Mouse (Mus musculus) midbrain, embryonic 13.5 days (tissue): ENCODE results near the gene Sept4. TPM values are rescaled to one million over a fixed set of nuclear protein-coding genes. Genes with fewer than 3 reads are reported as not detected.

Source experiments
- ATAC-seq: fragments of 200-750 bp; cut with Nextera tagmentation; 2 replicates; pipeline ENCODE4 v1.8.0; 2017; ENCODE audit warnings: mild to moderate bottlenecking, moderate TSS enrichment, moderate library complexity
- H3K27ac ChIP-seq: fragments of 300-500 bp; sonication (generic); 2 replicates; pipeline ENCODE4 v1.5.1; 2015; ENCODE audit warnings: inconsistent platforms, mild to moderate bottlenecking, moderate library complexity
- H3K27me3 ChIP-seq: fragments of 300-500 bp; sonication (generic); 2 replicates; pipeline ENCODE4 v1.6.1; 2015; ENCODE audit warnings: mild to moderate bottlenecking, inconsistent platforms
- H3K36me3 ChIP-seq: fragments of 300-500 bp; sonication (generic); 2 replicates; pipeline ENCODE4 v1.6.1; 2015; ENCODE audit warnings: mild to moderate bottlenecking, inconsistent platforms
- H3K4me1 ChIP-seq: fragments of 300-500 bp; sonication (generic); replicated peaks from 2 replicates; pipeline ENCODE4 v1.6.1; 2015; ENCODE audit warnings: inconsistent platforms
- H3K4me2 ChIP-seq: fragments of 300-500 bp; sonication (generic); replicated peaks from 2 replicates; pipeline ENCODE4 v1.6.1; 2015; ENCODE audit warnings: moderate library complexity, mild to moderate bottlenecking, inconsistent platforms
- H3K4me3 ChIP-seq: fragments of 300-500 bp; sonication (generic); replicated peaks from 2 replicates; pipeline ENCODE4 v1.5.1; 2015; ENCODE audit warnings: mild to moderate bottlenecking, inconsistent platforms
- H3K9ac ChIP-seq: fragments of 300-500 bp; sonication (generic); replicated peaks from 2 replicates; pipeline ENCODE4 v1.6.1; 2015; ENCODE audit warnings: mild to moderate bottlenecking, inconsistent platforms
- H3K9me3 ChIP-seq: fragments of 300-500 bp; sonication (generic); 2 replicates; pipeline ENCODE4 v1.6.1; 2016; ENCODE audit warnings: mild to moderate bottlenecking, inconsistent platforms
- WGBS: fragments of 180-500 bp; shearing (Covaris S2); methylation state at CpG from one replicate; pipeline ENCODE4 v1.1.7; 2015; 5-methylcytosine and 5-hydroxymethylcytosine counted together
- polyA plus RNA-seq: library from polyadenylated mRNA; unstranded; fragments of >200 nt; fragmentation: Nextera tagmentation; extraction: Ambion mirVana; gene quantifications from 2 replicates; pipeline ENCODE4 v1.2.1, GENCODE M21; 2015

The Sept4 gene
- polyA plus RNA-seq, 1 experiment from 2014 or later = 18.0 TPM

GRCm38 (mm10) chr11:87592713-87593598 is 24.3 kb downstream of the Sept4 start:
- H3K9me3 ChIP-seq = no peaks in the 10 kb centered on the region
- 35% methylated on average over 13 of the region's 13 CpGs for WGBS
- no peak for ATAC-seq
- no peaks in the 10 kb centered on the region for H3K27me3 ChIP-seq
- H3K4me2 ChIP-seq = peak overlapping the region; percentile 90
- peak overlapping the region; percentile 79 for H3K4me3 ChIP-seq
- H3K36me3 ChIP-seq = peaks cover 15% of the 10 kb centered on the region
- H3K9ac ChIP-seq = peak overlapping the region; percentile 84
- H3K27ac ChIP-seq = peak overlapping the region; percentile 88
- peaks cover 77% of the 10 kb centered on the region for H3K4me1 ChIP-seq

GRCm38 (mm10) chr11:87595327-87595841 is 26.7 kb downstream of the Sept4 start:
- peaks cover 65% of the 10 kb centered on the region for H3K4me1 ChIP-seq
- ATAC-seq = peak; percentile 51

GRCm38 (mm10) chr11:87595976-87596375 is 27.3 kb downstream of the Sept4 start:
- WGBS = 2% methylated on average over 7 of the region's 7 CpGs

More at GRCm38 (mm10) chr11:87595327-87595841, 26.7 kb downstream of the Sept4 start:
- Histone ChIP-seq H3K9me3 (no peaks in the 10 kb centered on the region), H3K4me2 (peak overlapping the region; percentile 88), H3K9ac (peak overlapping the region; percentile 98), H3K27me3 (no peaks in the 10 kb centered on the region), H3K27ac (peak overlapping the region; percentile 93), H3K36me3 (peaks cover 39% of the 10 kb centered on the region), H3K4me3 (peak overlapping the region; percentile 91)
- WGBS = under 1% methylated on average over 20 of the region's 37 CpGs

GRCm38 (mm10) chr11:87596492-87596891 is 27.8 kb downstream of the Sept4 start:
- Histone ChIP-seq H3K4me3 (peak overlapping the region; percentile 91), H3K9ac (peak overlapping the region; percentile 98), H3K27me3 (no peaks in the 10 kb centered on the region), H3K27ac (peak overlapping the region; percentile 93), H3K36me3 (peaks cover 50% of the 10 kb centered on the region), H3K4me1 (peaks cover 56% of the 10 kb centered on the region), H3K9me3 (no peaks in the 10 kb centered on the region), H3K4me2 (peak overlapping the region; percentile 88)
- 19% methylated on average over 2 of the region's 2 CpGs for WGBS
- ATAC-seq = no peak

More at GRCm38 (mm10) chr11:87595976-87596375, 27.3 kb downstream of the Sept4 start:
- no peaks in the 10 kb centered on the region for H3K27me3 ChIP-seq
- no peaks in the 10 kb centered on the region for H3K9me3 ChIP-seq
- peaks cover 45% of the 10 kb centered on the region for H3K36me3 ChIP-seq
- ATAC-seq = no peak
- H3K4me2 ChIP-seq = peak overlapping the region; percentile 88
- H3K27ac ChIP-seq = peak overlapping the region; percentile 93
- H3K4me3 ChIP-seq = peak overlapping the region; percentile 91
- peak overlapping the region; percentile 98 for H3K9ac ChIP-seq
- peaks cover 59% of the 10 kb centered on the region for H3K4me1 ChIP-seq

- H3K9me3 ChIP-seq = no peaks in the 10 kb centered on the region
- peaks cover 56% of the 10 kb centered on the region for H3K4me1 ChIP-seq
- H3K4me2 ChIP-seq = peak overlapping the region; percentile 88
- H3K27me3 ChIP-seq = no peaks in the 10 kb centered on the region
- peak overlapping the region; percentile 91 for H3K4me3 ChIP-seq
- peak overlapping the region; percentile 98 for H3K9ac ChIP-seq
- H3K27ac ChIP-seq = peak overlapping the region; percentile 93
- H3K36me3 ChIP-seq = peaks cover 56% of the 10 kb centered on the region
- no peak for ATAC-seq
These were observed 28.4 kb downstream of the Sept4 start for GRCm38 (mm10) chr11:87597061-87597460.

- no peak overlapping the region for H3K4me2 ChIP-seq
- H3K4me3 ChIP-seq = no peak overlapping the region
- H3K9ac ChIP-seq = no peak overlapping the region
- no peak for ATAC-seq
- no peak overlapping the region for H3K27ac ChIP-seq
- 89% methylated on average over 13 of the region's 13 CpGs for WGBS
- H3K4me1 ChIP-seq = peaks cover 34% of the 10 kb centered on the region
- H3K36me3 ChIP-seq = peaks cover 77% of the 10 kb centered on the region
- H3K27me3 ChIP-seq = no peaks in the 10 kb centered on the region
- H3K9me3 ChIP-seq = no peaks in the 10 kb centered on the region
These were observed 30.8 kb downstream of the Sept4 start for GRCm38 (mm10) chr11:87599395-87600089.

- H3K36me3 ChIP-seq = peaks cover 85% of the 10 kb centered on the region
- no peaks in the 10 kb centered on the region for H3K27me3 ChIP-seq
- 96% methylated on average over 10 of the region's 10 CpGs for WGBS
- H3K9me3 ChIP-seq = no peaks in the 10 kb centered on the region
- H3K4me2 ChIP-seq = no peak overlapping the region
- no peak overlapping the region for H3K27ac ChIP-seq
- H3K4me1 ChIP-seq = peaks cover 26% of the 10 kb centered on the region
- ATAC-seq = no peak
- H3K4me3 ChIP-seq = no peak overlapping the region
- H3K9ac ChIP-seq = no peak overlapping the region
These were observed 31.7 kb downstream of the Sept4 start for GRCm38 (mm10) chr11:87600322-87600853.

GRCm38 (mm10) chr11:87602234-87602633 is 33.5 kb downstream of the Sept4 start:
- 94% methylated on average over 9 of the region's 9 CpGs for WGBS
- Histone ChIP-seq H3K36me3 (peaks cover 99% of the 10 kb centered on the region), H3K27ac (no peak overlapping the region), H3K27me3 (no peaks in the 10 kb centered on the region), H3K4me2 (no peak overlapping the region), H3K4me1 (peaks cover 12% of the 10 kb centered on the region), H3K9me3 (no peaks in the 10 kb centered on the region), H3K4me3 (no peak overlapping the region), H3K9ac (no peak overlapping the region)
- no peak for ATAC-seq

GRCm38 (mm10) chr11:87603571-87603970 is 34.9 kb downstream of the Sept4 start:
- Histone ChIP-seq H3K4me2 (no peak overlapping the region), H3K4me3 (no peak overlapping the region), H3K27ac (no peak overlapping the region), H3K36me3 (peaks cover 99% of the 10 kb centered on the region), H3K27me3 (no peaks in the 10 kb centered on the region), H3K4me1 (peaks cover 6% of the 10 kb centered on the region; the same call in 1 of the 2 replicates), H3K9ac (no peak overlapping the region), H3K9me3 (no peaks in the 10 kb centered on the region)
- WGBS = 96% methylated on average over 2 of the region's 2 CpGs
- no peak for ATAC-seq

GRCm38 (mm10) chr11:87609264-87609663 is 40.6 kb downstream of the Sept4 start:
- Histone ChIP-seq H3K9ac (no peak overlapping the region), H3K27me3 (no peaks in the 10 kb centered on the region), H3K27ac (no peak overlapping the region), H3K4me1 (0 out of 2 replicates have a peak, but pooled peaks cover 7% of the 10 kb centered on the region), H3K4me2 (no peak overlapping the region), H3K9me3 (no peaks in the 10 kb centered on the region), H3K4me3 (no peak overlapping the region), H3K36me3 (peaks cover 99% of the 10 kb centered on the region)
- 92% methylated on average over 7 of the region's 7 CpGs for WGBS
- no peak for ATAC-seq

- Histone ChIP-seq H3K9ac (no peak overlapping the region), H3K4me1 (0 out of 2 replicates have a peak, but pooled peaks cover 7% of the 10 kb centered on the region), H3K36me3 (peaks cover 98% of the 10 kb centered on the region), H3K27ac (no peak overlapping the region), H3K27me3 (no peaks in the 10 kb centered on the region), H3K9me3 (no peaks in the 10 kb centered on the region), H3K4me2 (no peak overlapping the region), H3K4me3 (no peak overlapping the region)
- WGBS = 92% methylated on average over 9 of the region's 9 CpGs
- no peak for ATAC-seq
These were observed 42.8 kb downstream of the Sept4 start for GRCm38 (mm10) chr11:87611547-87611946.
